Mouse (Mus musculus) spleen, postnatal 36 days (tissue): Measurements from ENCODE around the gene Dnm3.
A peak's percentile ranks its signal among the peaks of the same experiment; 100 is the strongest.

Experiments used
- DNase-seq, 2 experiments: peaks; one replicate each; pipeline ENCODE4 v3.0.0; 2022; ENCODE audit warnings: low spot score in 2 of 2, mixed read lengths in 1 of 2

The Dnm3 gene

GRCm38 (mm10) chr1:162162249-162162648 lies 315.6 kb downstream of the Dnm3 start:
- DNase-seq, result peak; percentile 16 to 18

- no peak for DNase-seq
Measured at GRCm38 (mm10) chr1:162160718-162161117, 317.1 kb downstream of the Dnm3 start.

GRCm38 (mm10) chr1:162158486-162158885 lies 319.3 kb downstream of the Dnm3 start:
- DNase-seq, result no peak

GRCm38 (mm10) chr1:162157659-162158058 lies 320.2 kb downstream of the Dnm3 start:
- no peak for DNase-seq

- DNase-seq, result no peak
Measured at GRCm38 (mm10) chr1:162156873-162157272, 321.0 kb downstream of the Dnm3 start.

- no peak for DNase-seq
Measured at GRCm38 (mm10) chr1:162155546-162155945, 322.3 kb downstream of the Dnm3 start.

GRCm38 (mm10) chr1:162153118-162153517 lies 324.7 kb downstream of the Dnm3 start:
- no peak for DNase-seq

GRCm38 (mm10) chr1:162149730-162150129 lies 328.1 kb downstream of the Dnm3 start:
- DNase-seq, result no peak

GRCm38 (mm10) chr1:162147554-162147953 lies 330.3 kb downstream of the Dnm3 start:
- DNase-seq, result no peak

- no peak for DNase-seq
Measured at GRCm38 (mm10) chr1:162145748-162146147, 332.1 kb downstream of the Dnm3 start.

GRCm38 (mm10) chr1:162144992-162145391 lies 332.8 kb downstream of the Dnm3 start:
- DNase-seq, result no peak

- DNase-seq, result no peak
Measured at GRCm38 (mm10) chr1:162143974-162144912, 333.6 kb downstream of the Dnm3 start.

- no peak for DNase-seq
Measured at GRCm38 (mm10) chr1:162142285-162142684, 335.5 kb downstream of the Dnm3 start.

- DNase-seq, result no peak
Measured at GRCm38 (mm10) chr1:162136328-162136727, 341.5 kb downstream of the Dnm3 start.

- DNase-seq, result no peak
Measured at GRCm38 (mm10) chr1:162135451-162136213, 342.2 kb downstream of the Dnm3 start.

- no peak for DNase-seq
Measured at GRCm38 (mm10) chr1:162134651-162135066, 343.2 kb downstream of the Dnm3 start.

GRCm38 (mm10) chr1:162132908-162133641 lies 344.8 kb downstream of the Dnm3 start:
- no peak for DNase-seq

- DNase-seq, result no peak
Measured at GRCm38 (mm10) chr1:162126856-162127792, 350.7 kb downstream of the Dnm3 start.

GRCm38 (mm10) chr1:162124396-162124795 lies 353.4 kb downstream of the Dnm3 start:
- DNase-seq, result no peak

GRCm38 (mm10) chr1:162121441-162122200 lies 356.2 kb downstream of the Dnm3 start:
- DNase-seq, result no peak
